Mouse (Mus musculus) forebrain, postnatal 0 days (tissue): ENCODE results near the gene Dcst2. TPM values are rescaled to one million over a fixed set of nuclear protein-coding genes. Genes with fewer than 3 reads are reported as not detected.

Experiments
- ATAC-seq: fragments of 200-750 bp; cut with Nextera tagmentation; 2 replicates; pipeline ENCODE4 v1.8.0; 2017; ENCODE audit warnings: mild to moderate bottlenecking, moderate library complexity
- DNase-seq: peaks from one replicate; pipeline ENCODE4 v3.0.0-alpha.2; 2015
- H3K27ac ChIP-seq: fragments of 300-500 bp; sonication (generic); 2 replicates; pipeline ENCODE4 v1.5.1; 2014; ENCODE audit warnings: low read depth, mild to moderate bottlenecking, antibody characterized with exemption, low read length, moderate library complexity, mixed read lengths
- H3K27me3 ChIP-seq: fragments of 300-500 bp; sonication (generic); 2 replicates; pipeline ENCODE4 v1.6.1; 2014; ENCODE audit warnings: mild to moderate bottlenecking, low read length, mixed read lengths; ENCODE audit not compliant: insufficient read depth
- H3K36me3 ChIP-seq: fragments of 300-500 bp; sonication (generic); 2 replicates; pipeline ENCODE4 v1.6.1; 2014; ENCODE audit warnings: mild to moderate bottlenecking, moderate library complexity; ENCODE audit not compliant: insufficient read depth
- H3K4me1 ChIP-seq: fragments of 300-500 bp; sonication (generic); 2 replicates; pipeline ENCODE4 v1.6.1; 2014; ENCODE audit warnings: antibody characterized with exemption; ENCODE audit not compliant: insufficient read depth
- H3K4me2 ChIP-seq: fragments of 300-500 bp; sonication (generic); 2 replicates; pipeline ENCODE4 v1.6.1; 2014; ENCODE audit warnings: low read depth, mild to moderate bottlenecking, moderate library complexity
- H3K4me3 ChIP-seq: fragments of 300-500 bp; sonication (generic); 2 replicates; pipeline ENCODE4 v1.5.1; 2014; ENCODE audit warnings: low read depth, low read length, mixed read lengths
- H3K9ac ChIP-seq: fragments of 300-500 bp; sonication (generic); 2 replicates; pipeline ENCODE4 v1.6.1; 2014; ENCODE audit warnings: mild to moderate bottlenecking
- H3K9me3 ChIP-seq: fragments of 300-500 bp; sonication (generic); 2 replicates; pipeline ENCODE4 v1.6.1; 2016; ENCODE audit warnings: low read length
- CTCF ChIP-seq: sonication (generic); IDR thresholded peaks from 2 replicates; pipeline ENCODE4 v1.5.1; 2016; ENCODE audit warnings: antibody characterized with exemption, control low read depth, low read depth
- WGBS: fragments of 180-500 bp; shearing (Covaris S2); extraction: QIAGEN DNeasy Blood & Tissue Kit; methylation state at CpG from one replicate; pipeline ENCODE4 v1.1.7; 2014; 5-methylcytosine and 5-hydroxymethylcytosine counted together
- polyA plus RNA-seq: library from polyadenylated mRNA; unstranded; fragments of >200 nt; fragmentation: Nextera tagmentation; extraction: Ambion mirVana; gene quantifications from 2 replicates; pipeline ENCODE4 v1.2.1, GENCODE M21; 2015
- total RNA-seq: library from RNA; depleted of rRNA; stranded (reverse); fragments of >200 nt; gene quantifications from 2 replicates; pipeline ENCODE4 v1.2.3, GENCODE M21; 2014; rRNA removed

Dcst2 gene
- total and polyA plus RNA-seq, 2 experiments from 2014 or later = 0.19 to 0.56 TPM

DNA sequence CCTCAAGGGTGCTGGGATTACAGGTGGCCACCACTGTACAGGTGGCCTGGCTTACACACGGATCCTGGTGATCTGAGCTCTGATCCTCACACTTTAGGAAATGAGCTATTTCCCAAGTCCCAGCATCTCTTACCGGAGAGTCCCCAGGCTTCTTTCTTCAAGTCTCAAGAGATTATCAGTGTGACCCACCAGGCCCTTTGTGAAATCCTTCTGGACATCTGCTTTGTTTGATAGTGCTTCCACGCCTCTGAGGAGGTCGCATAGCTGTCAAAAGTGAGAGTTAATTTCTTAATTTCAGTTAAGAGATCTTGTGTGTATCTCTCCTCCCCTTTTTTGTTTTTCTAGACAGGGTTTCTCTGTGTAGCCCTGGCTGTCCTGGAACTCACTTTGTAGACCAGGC is 64.1 kb downstream of the Dcst2 start:
- Histone ChIP-seq H3K27ac (no peak overlapping the region), H3K4me2 (no peak overlapping the region), H3K9ac (no peak overlapping the region), H3K27me3 (no peaks in the 10 kb centered on the region), H3K9me3 (no peaks in the 10 kb centered on the region), H3K36me3 (peaks cover 2% of the 10 kb centered on the region; the same call in 1 of the 2 replicates), H3K4me1 (0 out of 2 replicates have a peak, but pooled peaks cover 1% of the 10 kb centered on the region), H3K4me3 (no peak overlapping the region)
- 92% methylated on average over 4 of the region's 4 CpGs for WGBS
- no peak for TF ChIP-seq CTCF
- no peak for DNase-seq
- ATAC-seq = no peak

Other genes starting within 250 kb of the Dcst2 start
- gene Pklr, start 225.8 kb upstream of the Dcst2 start, total RNA-seq = 0.08 and 0.76 TPM in 2 replicates
- gene Pklr, start 225.8 kb upstream of the Dcst2 start, polyA plus RNA-seq = 0.19 TPM in 1 of 2 replicates, not detected in the other
- gene Hcn3, start 201.8 kb upstream of the Dcst2 start, total RNA-seq = 44.9 and 45.5 TPM in 2 replicates
- 22.7 and 30.3 TPM in 2 replicates for gene Hcn3, start 201.8 kb upstream of the Dcst2 start, polyA plus RNA-seq
- gene Clk2, start 197.2 kb upstream of the Dcst2 start, total RNA-seq = 35.6 and 43.1 TPM in 2 replicates
- gene Clk2, start 197.2 kb upstream of the Dcst2 start, polyA plus RNA-seq = 11.2 and 12.8 TPM in 2 replicates
- gene Scamp3, start 184.5 kb upstream of the Dcst2 start, total RNA-seq = 44.3 and 63.7 TPM in 2 replicates
- 116 and 124 TPM in 2 replicates for gene Scamp3, start 184.5 kb upstream of the Dcst2 start, polyA plus RNA-seq
- 8.9 and 12.7 TPM in 2 replicates for gene Fam189b, start 178.8 kb upstream of the Dcst2 start, total RNA-seq
- 23.8 and 31.8 TPM in 2 replicates for gene Fam189b, start 178.8 kb upstream of the Dcst2 start, polyA plus RNA-seq
- gene Gba, start 159.0 kb upstream of the Dcst2 start, total RNA-seq = 46.9 and 51.1 TPM in 2 replicates
- gene Gba, start 159.0 kb upstream of the Dcst2 start, polyA plus RNA-seq = 40.4 and 41.7 TPM in 2 replicates
- gene Thbs3, start 146.8 kb upstream of the Dcst2 start, total RNA-seq = 53.6 and 74.1 TPM in 2 replicates
- 31.1 and 42.8 TPM in 2 replicates for gene Thbs3, start 146.8 kb upstream of the Dcst2 start, polyA plus RNA-seq
- gene Mtx1, start 134.9 kb upstream of the Dcst2 start, total RNA-seq = 142 and 167 TPM in 2 replicates
- gene Mtx1, start 134.9 kb upstream of the Dcst2 start, polyA plus RNA-seq = 199 and 212 TPM in 2 replicates
- 1.3 and 1.6 TPM in 2 replicates for gene Muc1, start 132.9 kb upstream of the Dcst2 start, total RNA-seq
- gene Muc1, start 132.9 kb upstream of the Dcst2 start, polyA plus RNA-seq = 0.27 and 0.35 TPM in 2 replicates
- 67.0 and 68.1 TPM in 2 replicates for gene Krtcap2, start 116.0 kb upstream of the Dcst2 start, total RNA-seq
- gene Krtcap2, start 116.0 kb upstream of the Dcst2 start, polyA plus RNA-seq = 221 and 244 TPM in 2 replicates
- 83.0 and 98.3 TPM in 2 replicates for gene Trim46, start 115.7 kb upstream of the Dcst2 start, total RNA-seq
- gene Trim46, start 115.7 kb upstream of the Dcst2 start, polyA plus RNA-seq = 56.0 and 63.5 TPM in 2 replicates
- 66.7 and 160 TPM in 2 replicates for gene Dpm3, start 102.6 kb upstream of the Dcst2 start, total RNA-seq
- gene Dpm3, start 102.6 kb upstream of the Dcst2 start, polyA plus RNA-seq = 74.9 and 96.8 TPM in 2 replicates
- gene Slc50a1, start 91.4 kb upstream of the Dcst2 start, total RNA-seq = 22.1 and 26.7 TPM in 2 replicates
- gene Slc50a1, start 91.4 kb upstream of the Dcst2 start, polyA plus RNA-seq = 34.8 and 36.8 TPM in 2 replicates
- 5.5 and 8.4 TPM in 2 replicates for gene Efna1, start 80.8 kb upstream of the Dcst2 start, total RNA-seq
- gene Efna1, start 80.8 kb upstream of the Dcst2 start, polyA plus RNA-seq = 10.8 and 11.1 TPM in 2 replicates
- 76.7 and 80.7 TPM in 2 replicates for gene Efna3, start 39.0 kb upstream of the Dcst2 start, total RNA-seq
- 68.9 and 73.8 TPM in 2 replicates for gene Efna3, start 39.0 kb upstream of the Dcst2 start, polyA plus RNA-seq
- gene Efna4, start 23.9 kb upstream of the Dcst2 start, total RNA-seq = 8.4 and 11.1 TPM in 2 replicates
- gene Efna4, start 23.9 kb upstream of the Dcst2 start, polyA plus RNA-seq = 7.8 and 8.1 TPM in 2 replicates
- 47.9 and 53.3 TPM in 2 replicates for gene Adam15, start 12.0 kb upstream of the Dcst2 start, total RNA-seq
- 50.1 and 56.4 TPM in 2 replicates for gene Adam15, start 12.0 kb upstream of the Dcst2 start, polyA plus RNA-seq
- 0.15 TPM in 1 of 2 replicates, not detected in the other for gene Dcst1, start 3.3 kb downstream of the Dcst2 start, total RNA-seq
- 0.89 and 1.3 TPM in 2 replicates for gene Dcst1, start 3.3 kb downstream of the Dcst2 start, polyA plus RNA-seq
- 2.1 and 4.9 TPM in 2 replicates for gene Zbtb7b, start 32.8 kb downstream of the Dcst2 start, total RNA-seq
- gene Zbtb7b, start 32.8 kb downstream of the Dcst2 start, polyA plus RNA-seq = 0.33 and 0.75 TPM in 2 replicates
- 4.2 TPM in 1 of 2 replicates, not detected in the other for gene Lenep, start 40.8 kb downstream of the Dcst2 start, total RNA-seq
- gene Lenep, start 40.8 kb downstream of the Dcst2 start, polyA plus RNA-seq = 0.40 TPM in 1 of 2 replicates, not detected in the other
- 25.6 and 34.9 TPM in 2 replicates for gene Flad1, start 49.9 kb downstream of the Dcst2 start, total RNA-seq
- gene Flad1, start 49.9 kb downstream of the Dcst2 start, polyA plus RNA-seq = 30.9 and 31.5 TPM in 2 replicates
- gene Cks1b, start 56.4 kb downstream of the Dcst2 start, total RNA-seq = 24.5 and 27.3 TPM in 2 replicates
- 93.9 and 109 TPM in 2 replicates for gene Cks1b, start 56.4 kb downstream of the Dcst2 start, polyA plus RNA-seq
- 15.8 and 19.8 TPM in 2 replicates for gene Shc1, start 56.5 kb downstream of the Dcst2 start, total RNA-seq
- gene Shc1, start 56.5 kb downstream of the Dcst2 start, polyA plus RNA-seq = 11.3 and 11.8 TPM in 2 replicates
- 62.5 and 72.1 TPM in 2 replicates for gene Pygo2, start 68.2 kb downstream of the Dcst2 start, total RNA-seq
- gene Pygo2, start 68.2 kb downstream of the Dcst2 start, polyA plus RNA-seq = 42.5 and 43.5 TPM in 2 replicates
- gene Pbxip1, start 74.7 kb downstream of the Dcst2 start, total RNA-seq = 16.9 and 21.6 TPM in 2 replicates
- 16.9 and 27.8 TPM in 2 replicates for gene Pbxip1, start 74.7 kb downstream of the Dcst2 start, polyA plus RNA-seq
- gene Pmvk, start 92.6 kb downstream of the Dcst2 start, total RNA-seq = 80.1 and 108 TPM in 2 replicates
- 84.3 and 96.8 TPM in 2 replicates for gene Pmvk, start 92.6 kb downstream of the Dcst2 start, polyA plus RNA-seq
- 11.5 and 13.6 TPM in 2 replicates for gene Kcnn3, start 158.2 kb downstream of the Dcst2 start, total RNA-seq
- gene Kcnn3, start 158.2 kb downstream of the Dcst2 start, polyA plus RNA-seq = 3.0 and 5.1 TPM in 2 replicates